Mouse (Mus musculus) testis, adult 2 months (tissue): ENCODE results near the gene Tmem9.

Experiments used
- CTCF ChIP-seq: fragments of 200-500 bp; IDR thresholded peaks from 2 replicates; pipeline ENCODE4 v1.5.1; 2012; ENCODE audit warnings: low read depth, mild to moderate bottlenecking, inconsistent platforms, low read length, moderate library complexity; ENCODE audit not compliant: control insufficient read depth, insufficient read depth, insufficient replicate concordance
- POLR2A ChIP-seq: fragments of 200-500 bp; IDR thresholded peaks from 2 replicates; pipeline ENCODE4 v1.6.1; 2012; ENCODE audit warnings: low read depth, mild to moderate bottlenecking, inconsistent platforms, low read length, moderate library complexity; ENCODE audit not compliant: control insufficient read depth

DNA sequence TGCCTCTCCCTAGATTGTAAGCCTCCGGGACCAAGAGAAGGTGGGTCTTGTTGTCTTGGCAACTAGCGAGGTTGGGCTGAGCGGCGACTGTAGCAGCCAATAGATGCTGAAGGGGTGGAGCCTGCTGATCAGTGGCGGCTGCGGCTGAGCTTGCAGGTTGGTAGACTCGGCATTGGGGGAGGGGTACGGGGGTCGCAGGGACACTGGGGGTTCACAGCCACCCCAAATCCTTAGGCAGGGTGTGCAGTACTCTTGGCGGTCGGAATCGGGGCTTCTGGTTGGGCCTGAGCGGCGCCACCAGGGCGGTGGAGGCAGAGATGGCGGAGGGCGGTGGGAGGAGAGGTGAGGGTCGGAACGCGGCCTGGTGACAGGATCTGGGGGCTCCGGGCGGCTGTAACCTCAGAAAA, 10.0 kb downstream of the Tmem9 start:
- TF ChIP-seq CTCF (no peak), POLR2A (peak; percentile 57; the same call in 1 of the 2 replicates)
